Mouse (Mus musculus) cerebellum, adult 2 months (tissue): ENCODE measurements around the gene Amigo1.

ENCODE experiments used
- CTCF ChIP-seq: fragments of 200-500 bp; IDR thresholded peaks from 2 replicates; pipeline ENCODE4 v1.5.1; 2011; ENCODE audit warnings: low read depth, mild to moderate bottlenecking, control low read depth, low read length, moderate library complexity, borderline replicate concordance; ENCODE audit not compliant: insufficient read depth
- POLR2A ChIP-seq: fragments of 200-500 bp; IDR thresholded peaks from 2 replicates; pipeline ENCODE4 v1.6.1; 2011; ENCODE audit warnings: low read length, control low read depth, borderline replicate concordance; ENCODE audit not compliant: insufficient read depth

DNA sequence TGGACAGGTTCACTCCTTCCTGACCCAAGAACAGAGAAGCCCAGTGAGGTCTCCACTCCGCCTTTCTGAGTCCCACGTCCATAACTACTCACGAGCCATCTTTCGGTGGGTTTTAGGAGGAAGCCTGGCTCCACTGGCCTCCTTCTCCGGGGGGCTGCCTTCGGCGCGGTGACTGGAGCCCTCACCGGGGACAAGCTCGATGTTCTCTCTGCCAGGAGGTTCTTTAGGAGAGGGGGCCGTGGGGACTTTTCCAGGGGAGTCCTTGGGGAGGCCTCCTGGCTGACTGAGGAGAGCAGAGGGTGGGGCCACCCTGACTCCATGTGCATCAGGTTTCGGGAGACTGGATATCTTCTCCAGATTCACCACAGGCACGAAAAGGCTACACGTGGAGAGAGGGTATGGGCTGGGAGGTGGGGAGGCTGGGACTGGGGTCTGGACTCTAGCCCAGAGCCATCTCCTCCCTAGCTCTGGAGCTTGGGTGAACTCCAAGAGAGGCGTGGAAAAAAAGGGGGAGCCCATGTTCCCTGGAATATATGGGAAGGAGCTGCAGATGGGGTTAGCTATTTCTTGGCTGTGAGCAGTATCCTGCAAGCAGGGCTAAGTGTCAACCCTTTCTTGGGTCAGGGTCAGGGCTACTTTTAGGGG lies 20.7 kb downstream of the Amigo1 start:
- TF ChIP-seq CTCF = no peak
- TF ChIP-seq POLR2A = no peak
